Mouse (Mus musculus): ENCODE data around the gene Man2a2. TPM values are rescaled to one million over a fixed set of nuclear protein-coding genes. Genes with fewer than 3 reads are reported as not detected.
A peak's percentile ranks its signal among the peaks of the same experiment; 100 is the strongest.
"Not testable (repeated sequence)": the region's sequence is repeated elsewhere in the genome, so short reads cannot be mapped to it uniquely, and the experiment has no call there.

Man2a2 gene
- polyA plus RNA-seq, 1 experiment from 2014 or later = 2.5 TPM

DNA sequence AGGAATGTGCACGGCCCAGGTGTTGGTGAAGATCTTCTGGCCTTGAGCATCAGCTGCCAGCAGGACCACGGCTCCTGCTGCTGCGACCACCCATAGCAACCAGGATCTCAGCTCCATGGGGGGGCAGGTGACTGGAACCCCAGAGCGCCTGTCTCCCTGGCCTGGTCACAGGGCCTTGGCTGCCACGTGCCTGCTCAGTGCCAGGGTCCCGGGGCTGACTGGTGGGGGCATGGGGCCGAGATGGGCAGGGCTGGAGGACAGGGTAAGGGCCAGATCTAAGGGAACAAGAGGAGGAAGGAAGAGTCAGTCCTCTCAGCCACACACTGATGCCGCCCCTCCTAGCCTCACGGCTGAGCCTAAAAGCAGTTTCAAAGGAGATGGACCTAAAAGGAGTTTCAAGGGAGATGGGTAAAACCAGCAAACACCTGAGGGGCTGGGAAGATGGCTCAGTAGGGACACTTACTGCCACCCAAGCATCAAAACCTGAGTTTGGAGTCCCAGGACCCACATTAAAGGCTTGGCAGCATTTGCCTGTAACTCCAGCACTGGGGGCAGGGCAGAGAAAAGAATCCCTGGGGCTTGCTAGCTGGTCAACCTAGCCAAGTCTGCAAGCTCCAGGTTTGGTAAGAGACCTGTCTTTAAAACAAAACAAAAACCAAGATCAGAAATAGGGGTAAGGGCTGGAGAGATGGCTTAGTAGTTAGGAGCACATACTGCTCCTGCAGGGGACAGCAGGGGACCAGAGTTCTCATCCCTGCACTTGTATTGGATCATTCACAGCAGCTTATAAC is 27.7 kb upstream of the Man2a2 start:
- no peak for ATAC-seq (ENCODE audit: insufficient read depth)
- peaks cover 43% of the 10 kb centered on the region for H3K27me3 ChIP-seq
- H3K4me1 ChIP-seq (replicated peaks) = peaks cover 37% of the 10 kb centered on the region
- WGBS (ENCODE audit: insufficient replicate concordance) = 66% methylated on average over 9 of the region's 9 CpGs
- H3K36me3 ChIP-seq (replicated peaks) = peaks cover 39% of the 10 kb centered on the region
- H3K27ac ChIP-seq (replicated peaks) = no peak overlapping the region
- no peak overlapping the region for H3K4me2 ChIP-seq
- no peak overlapping the region for H3K9ac ChIP-seq
- H3K4me3 ChIP-seq (replicated peaks) = no peak overlapping the region
- H3K9me3 ChIP-seq (replicated peaks) = no peaks in the 10 kb centered on the region

DNA sequence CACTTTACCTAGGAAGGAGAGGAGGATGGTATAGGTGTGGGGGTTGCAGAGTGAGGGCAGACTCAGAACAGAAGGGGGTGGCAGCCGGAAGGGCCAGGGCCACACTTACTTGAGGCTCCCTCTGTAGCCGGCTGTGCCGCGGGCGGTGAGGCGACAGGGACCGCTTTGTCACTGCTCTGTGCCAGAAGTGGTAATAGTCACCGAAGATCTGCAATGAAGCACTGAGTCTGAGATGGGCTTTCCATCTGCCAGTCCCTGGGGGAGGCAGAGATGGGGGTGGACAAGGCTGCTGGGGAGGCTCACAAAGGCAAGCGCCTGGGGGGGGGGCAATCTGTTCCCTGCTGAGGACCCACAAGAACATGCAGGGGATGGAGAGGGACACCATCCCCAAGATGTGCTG is 26.8 kb upstream of the Man2a2 start:
- peaks cover 34% of the 10 kb centered on the region for H3K27me3 ChIP-seq
- H3K4me1 ChIP-seq (replicated peaks) = peaks cover 28% of the 10 kb centered on the region
- H3K4me2 ChIP-seq = no peak overlapping the region
- peaks cover 47% of the 10 kb centered on the region for H3K36me3 ChIP-seq (replicated peaks)
- whole genome bisulfite sequencing (ENCODE audit: insufficient replicate concordance) = 77% methylated on average over 9 of the region's 9 CpGs
- no peak overlapping the region for H3K9ac ChIP-seq
- no peak for ATAC-seq (ENCODE audit: insufficient read depth)
- no peak overlapping the region for H3K4me3 ChIP-seq (replicated peaks)
- no peaks in the 10 kb centered on the region for H3K9me3 ChIP-seq (replicated peaks)
- no peak overlapping the region for H3K27ac ChIP-seq (replicated peaks)

DNA sequence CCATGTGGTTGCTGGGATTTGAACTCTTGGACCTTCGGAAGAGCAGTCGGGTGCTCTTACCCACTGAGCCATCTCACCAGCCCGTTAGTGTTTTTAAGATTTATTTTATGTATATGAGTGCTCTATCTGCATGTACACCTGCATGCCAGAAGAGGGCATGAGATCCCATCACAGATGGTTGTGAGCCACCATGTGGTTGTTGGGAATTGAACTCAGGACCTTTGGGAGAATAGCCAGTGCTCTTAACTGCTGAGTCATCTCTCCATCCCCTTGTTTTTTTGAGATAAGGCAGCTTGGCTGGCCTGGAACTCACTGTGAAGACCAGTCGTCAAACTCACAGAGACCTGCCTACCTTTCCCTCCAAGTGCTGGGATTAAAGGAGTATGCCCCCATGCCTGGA is 25.3 kb upstream of the Man2a2 start:
- not testable (repeated sequence) for H3K4me2 ChIP-seq; H3K9me3 ChIP-seq (replicated peaks); H3K4me3 ChIP-seq (replicated peaks); H3K27ac ChIP-seq (replicated peaks); H3K9ac ChIP-seq; ATAC-seq (ENCODE audit: insufficient read depth)
- Histone ChIP-seq H3K4me1 (replicated peaks) (peaks cover 18% of the 10 kb centered on the region), H3K36me3 (replicated peaks) (peaks cover 62% of the 10 kb centered on the region), H3K27me3 (peaks cover 19% of the 10 kb centered on the region)
- 66% methylated on average over 4 of the region's 4 CpGs for WGBS (ENCODE audit: insufficient replicate concordance)

DNA sequence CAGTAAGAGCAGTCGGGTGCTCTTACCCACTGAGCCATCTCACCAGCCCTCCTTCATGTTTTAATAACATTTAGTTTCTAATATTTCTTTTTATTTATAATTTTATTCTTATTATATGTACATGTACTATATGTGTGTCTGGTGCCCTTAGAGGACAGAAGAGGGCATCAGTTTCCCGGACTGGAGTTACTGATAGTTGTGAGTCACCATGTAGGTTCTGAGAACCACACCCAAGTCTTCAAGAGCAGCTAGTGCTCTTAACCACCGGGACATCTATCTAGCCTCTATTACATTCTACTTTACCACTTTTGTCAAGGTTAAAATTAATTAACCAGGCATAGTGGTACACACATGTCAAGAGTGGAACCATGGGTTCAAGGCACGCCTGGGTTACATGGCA is 23.4 kb upstream of the Man2a2 start:
- Histone ChIP-seq H3K9me3 (replicated peaks) (no peaks in the 10 kb centered on the region), H3K36me3 (replicated peaks) (peaks cover 74% of the 10 kb centered on the region), H3K27ac (replicated peaks) (no peak overlapping the region), H3K4me1 (replicated peaks) (peaks cover under 1% of the 10 kb centered on the region; the same call in 1 of the 2 replicates), H3K27me3 (0 out of 2 replicates have a peak, but pooled peaks cover under 1% of the 10 kb centered on the region), H3K4me2 (no peak overlapping the region), H3K4me3 (replicated peaks) (no peak overlapping the region), H3K9ac (no peak overlapping the region)
- WGBS (ENCODE audit: insufficient replicate concordance) = 59% methylated on average over 4 of the region's 4 CpGs
- no peak for ATAC-seq (ENCODE audit: insufficient read depth)

DNA sequence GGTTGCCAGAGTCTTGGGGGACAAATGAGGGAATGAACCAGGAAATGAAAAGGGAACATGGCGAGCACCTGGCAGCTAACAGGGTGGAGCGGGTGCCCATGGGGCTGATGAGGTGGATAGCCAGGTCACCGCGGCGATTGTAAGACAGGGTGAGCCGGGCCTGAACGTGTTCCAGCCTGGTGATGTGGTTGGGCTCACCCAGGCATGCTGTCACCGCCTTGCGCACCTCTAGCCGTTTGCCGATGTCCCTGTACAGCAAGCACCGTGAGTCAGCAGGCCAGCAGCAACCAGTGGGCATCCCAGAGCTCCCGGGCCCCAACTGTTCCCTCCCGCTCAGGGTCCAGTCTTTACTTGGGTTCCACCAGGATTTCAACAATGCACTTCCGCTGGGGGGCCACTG is 20.9 kb upstream of the Man2a2 start:
- H3K27ac ChIP-seq (replicated peaks) = no peak overlapping the region
- no peak overlapping the region for H3K4me3 ChIP-seq (replicated peaks)
- H3K4me1 ChIP-seq (replicated peaks) = peaks cover 15% of the 10 kb centered on the region
- WGBS (ENCODE audit: insufficient replicate concordance) = 81% methylated on average over 15 of the region's 15 CpGs
- ATAC-seq (ENCODE audit: insufficient read depth) = no peak
- peaks cover 19% of the 10 kb centered on the region for H3K27me3 ChIP-seq
- no peaks in the 10 kb centered on the region for H3K9me3 ChIP-seq (replicated peaks)
- H3K9ac ChIP-seq = no peak overlapping the region
- H3K36me3 ChIP-seq (replicated peaks) = peaks cover 58% of the 10 kb centered on the region
- H3K4me2 ChIP-seq = no peak overlapping the region

DNA sequence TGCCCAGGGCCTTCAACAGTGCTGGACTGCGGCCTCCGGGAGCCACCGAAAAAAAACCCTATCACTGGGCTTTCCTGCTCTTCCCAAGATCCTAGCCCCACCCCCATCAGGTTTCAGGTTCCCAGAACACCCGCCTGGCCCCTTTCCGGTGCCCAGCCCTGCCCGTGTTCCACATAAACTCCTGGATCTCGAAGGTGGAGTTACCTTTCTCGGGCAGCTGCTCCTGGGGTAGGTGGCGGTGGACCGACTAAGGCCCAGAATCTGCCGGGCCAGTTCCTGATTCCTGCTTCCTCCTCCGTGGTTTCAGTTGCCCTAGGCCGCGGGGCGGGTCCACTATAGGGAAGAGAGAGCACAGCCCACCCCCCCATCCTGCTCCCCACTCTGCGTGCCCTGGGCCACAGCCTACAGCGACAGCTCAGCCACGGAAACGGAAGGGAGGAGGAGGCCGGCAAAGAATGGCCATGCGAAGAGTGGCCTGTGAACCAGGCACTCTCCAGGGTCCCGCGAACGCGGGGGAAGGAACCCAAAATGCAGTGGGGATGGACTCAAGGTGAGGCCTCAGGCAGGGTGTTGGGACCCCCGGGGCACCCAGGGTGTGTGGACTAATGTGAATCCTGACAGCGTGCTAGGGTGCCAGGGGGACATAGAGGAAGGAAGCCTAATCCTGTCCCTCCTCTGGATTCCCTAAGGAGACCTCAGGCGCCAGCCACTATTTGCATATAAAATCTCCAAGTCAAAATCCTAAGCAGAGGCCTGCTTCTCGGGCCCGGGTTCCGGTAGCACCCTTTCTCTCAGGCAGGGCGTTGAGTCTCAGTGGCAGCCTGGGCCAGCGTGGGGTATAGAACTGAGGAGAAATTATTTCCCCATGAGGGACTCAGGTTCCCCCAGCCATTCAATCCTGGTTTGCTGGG is 16.7 kb upstream of the Man2a2 start, which contains the start of gene Fes:
TSS of gene Fes (minus strand) at position 314 of the 911 bp plus-strand sequence.
- Histone ChIP-seq H3K9me3 (replicated peaks) (no peaks in the 10 kb centered on the region), H3K9ac (peak within 1 kb of the TSS; percentile 37; the same call in 1 of the 2 replicates), H3K4me3 (replicated peaks) (peak within 1 kb of the TSS; percentile 53), H3K27me3 (peaks cover 29% of the 10 kb centered on the region), H3K4me1 (replicated peaks) (peaks cover 24% of the 10 kb centered on the region), H3K27ac (replicated peaks) (peak within 1 kb of the TSS; percentile 77), H3K36me3 (replicated peaks) (peaks cover 25% of the 10 kb centered on the region), H3K4me2 (peak within 1 kb of the TSS; percentile 53)
- ATAC-seq (ENCODE audit: insufficient read depth) = peak; percentile 51
- WGBS (ENCODE audit: insufficient replicate concordance) = 10% methylated on average over 33 of the region's 33 CpGs

DNA sequence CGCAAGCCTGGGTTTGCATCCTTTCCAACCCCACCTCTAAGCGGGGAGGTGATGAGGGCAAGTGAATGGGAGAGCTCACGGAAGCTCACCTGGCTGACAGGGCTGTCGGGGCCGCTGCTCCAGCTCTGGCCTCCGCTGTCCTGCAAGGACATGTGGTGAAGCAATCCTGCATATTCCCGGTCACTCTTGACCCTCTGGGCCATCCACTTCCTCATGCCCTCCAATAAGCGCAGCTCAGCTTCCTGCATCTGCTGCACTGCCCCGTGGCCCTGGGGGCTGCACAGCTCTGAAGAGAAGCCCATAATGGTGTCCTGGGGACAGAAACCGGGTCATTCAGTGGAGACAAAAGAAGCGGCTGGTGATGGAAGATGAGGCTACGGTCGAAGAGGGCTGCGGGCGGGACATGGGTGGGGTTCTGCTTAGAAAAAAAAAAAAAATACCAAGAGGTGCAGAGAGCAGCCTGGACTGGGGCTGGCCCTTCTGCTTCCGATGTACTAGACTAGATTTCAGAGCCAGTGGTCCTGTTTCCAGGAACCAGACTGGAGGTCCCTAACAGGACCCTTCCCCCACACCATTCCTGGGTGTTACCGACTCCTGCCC is 16.0 kb upstream of the Man2a2 start:
- ATAC-seq (ENCODE audit: insufficient read depth) = peak; percentile 22
- peaks cover 21% of the 10 kb centered on the region for H3K36me3 ChIP-seq (replicated peaks)
- H3K4me2 ChIP-seq = peak overlapping the region; percentile 53
- H3K9ac ChIP-seq = peak overlapping the region; percentile 37; the same call in 1 of the 2 replicates
- peaks cover 29% of the 10 kb centered on the region for H3K27me3 ChIP-seq
- no peaks in the 10 kb centered on the region for H3K9me3 ChIP-seq (replicated peaks)
- 5% methylated on average over 17 of the region's 17 CpGs for WGBS (ENCODE audit: insufficient replicate concordance)
- peaks cover 24% of the 10 kb centered on the region for H3K4me1 ChIP-seq (replicated peaks)
- peak overlapping the region; percentile 77 for H3K27ac ChIP-seq (replicated peaks)
- peak overlapping the region; percentile 53 for H3K4me3 ChIP-seq (replicated peaks)

DNA sequence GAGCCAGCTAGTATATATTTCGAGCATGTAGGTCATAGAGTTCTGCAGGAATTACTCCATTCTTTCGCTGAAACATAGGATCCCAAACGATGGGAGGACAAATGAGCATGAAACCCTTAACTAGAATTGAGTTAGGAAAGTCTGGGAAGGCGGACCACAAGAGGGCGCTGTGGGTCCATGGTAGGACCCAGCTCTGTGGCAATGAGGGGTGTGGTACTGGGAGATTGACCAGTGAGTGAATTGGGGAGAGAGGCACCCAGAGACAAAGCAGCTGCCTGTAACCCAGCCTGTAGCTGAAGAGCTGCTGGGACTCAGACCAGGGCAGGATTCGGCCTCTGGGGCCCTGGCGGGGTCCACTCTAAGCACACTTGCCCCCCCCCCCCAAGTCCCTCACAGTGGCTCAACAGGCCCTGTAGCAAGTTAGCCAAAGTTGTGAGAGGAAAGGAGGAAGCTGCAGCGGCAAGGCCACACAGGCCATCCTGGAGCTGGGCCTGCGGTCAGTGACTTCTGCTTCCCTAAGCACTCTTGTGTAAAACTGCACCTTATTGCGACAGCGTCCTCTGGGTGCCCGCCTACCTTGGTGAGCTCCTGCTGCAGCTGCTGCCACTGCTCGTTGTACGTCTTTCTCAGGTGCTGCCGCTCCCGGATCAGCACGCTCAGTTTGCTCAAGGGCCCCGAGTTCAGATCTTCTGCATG is 15.2 kb upstream of the Man2a2 start:
- no peaks in the 10 kb centered on the region for H3K9me3 ChIP-seq (replicated peaks)
- H3K9ac ChIP-seq = no peak overlapping the region
- H3K36me3 ChIP-seq (replicated peaks) = peaks cover 16% of the 10 kb centered on the region
- peaks cover 24% of the 10 kb centered on the region for H3K4me1 ChIP-seq (replicated peaks)
- WGBS (ENCODE audit: insufficient replicate concordance) = 7% methylated on average over 18 of the region's 18 CpGs
- H3K27ac ChIP-seq (replicated peaks) = peak overlapping the region; percentile 77
- peak overlapping the region; percentile 53 for H3K4me3 ChIP-seq (replicated peaks)
- peak; percentile 51 for ATAC-seq (ENCODE audit: insufficient read depth)
- peaks cover 29% of the 10 kb centered on the region for H3K27me3 ChIP-seq
- peak overlapping the region; percentile 53 for H3K4me2 ChIP-seq

DNA sequence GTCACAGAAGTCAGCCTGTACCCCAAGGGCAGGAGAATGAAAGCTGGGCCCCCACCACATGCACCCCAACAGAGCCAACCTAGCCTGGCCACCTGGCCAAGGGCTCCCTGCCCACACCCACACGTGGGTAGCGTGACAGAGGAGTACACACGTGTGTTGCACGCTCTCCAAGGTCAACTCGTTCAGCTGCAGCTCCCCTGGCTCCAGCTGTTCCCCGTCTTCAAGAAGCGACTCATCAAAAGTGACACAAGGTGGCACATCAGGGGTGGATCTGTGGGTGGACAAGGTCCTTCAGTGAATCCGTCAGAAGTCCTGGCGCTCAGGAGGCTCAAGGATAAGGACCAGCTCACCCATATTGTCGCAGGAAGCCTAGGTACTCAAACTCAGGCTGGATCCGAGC is 11.7 kb upstream of the Man2a2 start:
- peaks cover 18% of the 10 kb centered on the region for H3K36me3 ChIP-seq (replicated peaks)
- no peak overlapping the region for H3K4me3 ChIP-seq (replicated peaks)
- H3K9me3 ChIP-seq (replicated peaks) = no peaks in the 10 kb centered on the region
- peaks cover 17% of the 10 kb centered on the region for H3K27me3 ChIP-seq
- no peak overlapping the region for H3K27ac ChIP-seq (replicated peaks)
- H3K4me2 ChIP-seq = no peak overlapping the region
- no peak overlapping the region for H3K9ac ChIP-seq
- peaks cover 16% of the 10 kb centered on the region for H3K4me1 ChIP-seq (replicated peaks)
- 69% methylated on average over 11 of the region's 11 CpGs for WGBS (ENCODE audit: insufficient replicate concordance)
- ATAC-seq (ENCODE audit: insufficient read depth) = no peak

DNA sequence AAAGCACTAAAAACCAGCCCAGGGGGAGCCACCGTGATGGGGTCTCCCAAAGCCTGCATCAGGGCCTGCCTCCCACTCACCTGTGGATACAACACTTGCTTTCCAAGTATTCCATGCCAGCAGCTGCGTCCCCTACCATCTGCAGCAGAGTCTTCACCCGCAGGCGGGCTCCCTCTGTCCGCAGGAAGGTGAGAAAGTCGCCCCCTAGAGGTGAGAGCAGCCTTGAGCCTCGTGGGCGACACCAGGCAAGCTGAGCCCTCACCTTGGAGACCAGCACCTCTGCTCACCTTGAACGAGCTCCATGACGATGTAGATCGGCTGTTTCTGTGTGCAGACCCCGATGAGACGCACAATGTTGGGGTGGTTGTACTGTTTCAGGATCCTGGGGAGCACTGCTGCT is 8.4 kb upstream of the Man2a2 start:
- Histone ChIP-seq H3K4me3 (replicated peaks) (no peak overlapping the region), H3K4me1 (replicated peaks) (no peaks in the 10 kb centered on the region; the same call in 1 of the 2 replicates), H3K4me2 (no peak overlapping the region), H3K27me3 (no peaks in the 10 kb centered on the region), H3K9ac (no peak overlapping the region), H3K27ac (replicated peaks) (no peak overlapping the region), H3K9me3 (replicated peaks) (no peaks in the 10 kb centered on the region), H3K36me3 (replicated peaks) (peaks cover 22% of the 10 kb centered on the region)
- no peak for ATAC-seq (ENCODE audit: insufficient read depth)
- WGBS (ENCODE audit: insufficient replicate concordance) = 59% methylated on average over 13 of the region's 13 CpGs
